Mouse (Mus musculus): ENCODE data around the gene Heatr5b.
"Not testable (repeated sequence)": the region's sequence is repeated elsewhere in the genome, so short reads cannot be mapped to it uniquely, and the experiment has no call there.

The Heatr5b gene

GRCm38 (mm10) chr17:78834856-78835835 is at the start of gene Heatr5b, which contains the start of gene Gpatch11:
Gene Heatr5b (minus strand): TSS chr17:78835364.
Gene Gpatch11 (plus strand): TSS chr17:78835567.
- DNase-seq: peak; percentile 98

- no peak for DNase-seq
These were observed 48.1 kb upstream of the Heatr5b start for GRCm38 (mm10) chr17:78883291-78883690.

- DNase-seq: peak; percentile 41
These were observed 47.4 kb upstream of the Heatr5b start, which contains the start of gene Eif2ak2 for GRCm38 (mm10) chr17:78882401-78883112. Gene Eif2ak2 (minus strand): TSS chr17:78882573.

- no peak for DNase-seq
These were observed 46.7 kb upstream of the Heatr5b start for GRCm38 (mm10) chr17:78881878-78882304.

GRCm38 (mm10) chr17:78873886-78874285 is 38.7 kb upstream of the Heatr5b start:
- DNase-seq: no peak

DNA sequence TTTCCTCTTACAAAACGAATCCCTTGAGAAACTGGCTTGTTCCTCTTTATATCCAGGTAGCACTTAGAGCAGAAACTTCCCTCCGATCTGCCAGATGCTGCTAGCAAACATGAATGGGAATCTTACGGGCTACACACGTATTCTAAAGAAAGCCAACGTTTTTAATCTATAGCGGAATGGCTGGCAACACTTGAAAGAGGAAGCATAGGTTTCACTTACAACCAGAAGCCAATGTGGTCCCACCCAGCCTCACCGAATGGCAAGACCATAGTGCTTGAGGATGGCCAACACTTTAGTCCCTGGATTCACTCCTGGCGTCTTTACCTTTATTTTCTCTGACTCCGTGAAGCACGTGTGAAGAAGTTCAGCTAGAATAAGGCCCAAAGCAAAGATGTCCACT is 21.1 kb upstream of the Heatr5b start:
- DNase-seq: no peak

GRCm38 (mm10) chr17:78842271-78842928 is 7.2 kb upstream of the Heatr5b start:
- DNase-seq: no peak

GRCm38 (mm10) chr17:78836056-78836455 is 892 bp upstream of the Heatr5b start:
- no peak for DNase-seq

DNA sequence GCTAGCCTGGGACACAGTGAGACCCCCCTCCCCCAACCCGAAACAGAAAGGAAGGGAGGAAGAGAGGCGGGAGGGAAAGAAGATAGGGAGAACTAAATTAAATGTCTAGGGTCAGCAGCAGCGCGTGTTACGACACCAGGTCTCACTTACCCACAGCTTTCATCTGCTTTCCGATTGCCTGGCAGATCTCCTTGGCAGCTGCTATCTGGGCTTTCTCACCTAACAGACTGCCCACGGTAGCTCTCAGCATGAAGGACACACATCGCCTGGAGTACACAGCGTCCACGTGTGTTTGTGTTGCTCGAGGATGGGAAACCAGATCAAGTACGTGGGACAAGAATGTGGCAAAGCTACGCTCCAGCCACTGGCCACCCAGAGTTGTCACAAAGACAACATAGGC is 10.8 kb downstream of the Heatr5b start:
- DNase-seq: no peak

DNA sequence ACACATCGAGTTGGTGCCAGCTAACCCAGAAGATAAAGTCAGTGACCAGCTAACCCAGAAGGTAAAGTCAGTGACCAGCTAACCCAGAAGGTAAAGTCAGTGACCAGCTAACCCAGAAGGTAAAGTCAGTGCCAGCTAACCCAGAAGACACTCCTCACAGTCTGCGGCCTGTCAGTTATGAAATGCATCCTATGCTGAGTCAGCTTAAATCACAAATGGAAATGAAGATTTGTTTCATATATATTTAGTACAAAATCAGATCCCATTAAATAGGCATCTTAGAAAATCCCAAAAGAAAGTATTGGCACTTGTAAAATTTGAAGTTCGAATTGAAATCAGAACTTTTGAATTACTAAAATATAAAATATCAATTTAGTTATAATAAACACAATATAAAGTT is 25.6 kb downstream of the Heatr5b start:
- no peak for DNase-seq

GRCm38 (mm10) chr17:78809019-78809418 is 26.1 kb downstream of the Heatr5b start:
- no peak for DNase-seq

- DNase-seq: no peak
These were observed 37.9 kb downstream of the Heatr5b start for GRCm38 (mm10) chr17:78797222-78797621.

DNA sequence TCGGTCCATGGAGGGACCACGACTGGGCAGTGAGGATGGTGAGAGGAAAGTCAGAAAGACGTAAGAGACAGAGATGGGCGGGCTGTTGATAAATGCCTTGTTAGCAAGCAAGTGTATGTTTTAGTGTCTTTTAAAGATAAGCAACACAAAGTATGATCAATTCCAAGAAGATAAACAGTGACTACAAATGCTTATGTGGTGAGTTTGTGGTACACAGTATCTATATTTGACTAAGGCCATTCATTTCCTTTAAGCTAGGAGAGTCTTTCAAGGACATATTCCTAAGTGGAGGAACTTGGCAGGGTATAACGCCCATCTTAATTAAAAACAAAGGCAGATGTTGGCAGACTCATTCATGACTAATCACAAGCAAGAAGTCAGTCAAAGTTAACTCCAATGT is 40.8 kb downstream of the Heatr5b start:
- DNase-seq: no peak

DNA sequence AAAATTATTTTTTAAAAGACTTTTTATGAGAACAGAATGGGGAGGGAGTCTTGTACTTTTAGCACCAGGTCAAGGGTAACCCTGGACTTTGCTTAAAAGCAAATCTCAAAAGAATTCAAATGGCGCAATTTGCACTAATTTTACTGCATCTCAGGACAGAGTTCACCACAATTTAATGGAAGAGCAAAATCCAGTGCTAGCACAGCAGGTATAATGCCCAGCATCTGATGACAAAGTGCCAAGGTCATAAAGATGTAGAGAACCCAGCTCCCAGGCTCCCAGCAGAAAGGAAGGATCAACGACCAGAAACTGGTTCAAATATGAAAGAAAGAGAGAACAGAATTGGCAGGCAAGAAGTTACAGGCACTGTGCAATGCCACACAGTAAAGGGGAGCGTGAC is 43.0 kb downstream of the Heatr5b start:
- DNase-seq: no peak

DNA sequence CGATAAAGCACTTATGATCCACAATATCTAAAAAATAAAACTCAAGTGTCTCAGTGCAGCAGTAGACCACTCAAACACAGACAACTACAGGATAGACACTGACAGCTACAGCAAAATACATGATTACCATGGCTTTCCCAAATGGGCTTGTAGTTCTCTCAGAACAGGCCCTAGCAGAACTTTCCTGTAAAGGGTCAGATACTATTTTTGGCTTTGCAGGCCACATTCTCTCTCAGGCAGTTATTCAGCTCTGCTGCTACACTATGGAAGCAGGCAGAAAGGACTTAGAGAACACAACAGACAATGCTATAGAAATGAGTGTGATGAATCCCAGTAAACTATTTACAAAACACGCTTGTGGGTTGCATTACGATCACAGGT is 43.5 kb downstream of the Heatr5b start:
- no peak for DNase-seq

- DNase-seq: no peak
These were observed 44.0 kb downstream of the Heatr5b start for GRCm38 (mm10) chr17:78791068-78791689.

DNA sequence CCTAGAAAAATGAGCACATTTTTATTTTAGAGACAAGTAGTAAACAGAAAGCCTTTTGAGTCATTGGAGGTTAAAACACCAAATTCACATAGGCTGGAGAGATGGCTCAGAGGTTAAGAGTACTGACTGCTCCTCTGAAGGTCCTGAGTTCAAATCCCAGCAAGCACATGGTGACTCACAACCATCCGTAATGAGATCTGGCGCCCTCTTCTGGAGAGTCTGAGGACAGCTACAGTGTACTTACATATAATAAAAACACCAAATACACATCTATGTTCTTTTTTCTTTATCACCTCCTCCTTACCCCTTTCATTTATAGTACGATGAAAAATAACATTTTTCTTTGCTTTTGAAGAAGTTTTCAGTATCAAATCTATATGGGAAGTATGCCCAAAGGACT is 46.9 kb downstream of the Heatr5b start:
- not testable (repeated sequence) for DNase-seq

DNA sequence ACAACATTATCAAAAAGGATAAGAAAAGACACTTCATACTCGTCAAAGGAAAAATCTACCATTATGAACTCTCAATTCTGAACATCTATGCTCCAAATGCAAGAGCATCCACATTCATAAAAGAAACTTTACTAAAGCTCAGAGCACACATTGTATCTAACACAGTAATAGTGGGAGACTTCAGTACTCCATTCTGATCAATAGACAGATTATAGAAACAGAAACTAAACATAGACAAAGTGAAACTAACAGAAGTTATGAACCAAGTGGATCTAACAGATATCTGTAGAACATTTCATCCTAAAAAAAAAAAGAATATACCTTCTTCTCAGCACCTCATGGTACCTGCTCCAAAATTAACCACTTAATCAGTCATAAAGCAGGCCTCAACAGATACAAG is 56.4 kb downstream of the Heatr5b start:
- no peak for DNase-seq

- no peak for DNase-seq
These were observed 62.8 kb downstream of the Heatr5b start for GRCm38 (mm10) chr17:78772317-78772716.

- no peak for DNase-seq
These were observed 64.2 kb downstream of the Heatr5b start for GRCm38 (mm10) chr17:78770932-78771331.

GRCm38 (mm10) chr17:78769341-78769740 is 65.8 kb downstream of the Heatr5b start:
- no peak for DNase-seq

DNA sequence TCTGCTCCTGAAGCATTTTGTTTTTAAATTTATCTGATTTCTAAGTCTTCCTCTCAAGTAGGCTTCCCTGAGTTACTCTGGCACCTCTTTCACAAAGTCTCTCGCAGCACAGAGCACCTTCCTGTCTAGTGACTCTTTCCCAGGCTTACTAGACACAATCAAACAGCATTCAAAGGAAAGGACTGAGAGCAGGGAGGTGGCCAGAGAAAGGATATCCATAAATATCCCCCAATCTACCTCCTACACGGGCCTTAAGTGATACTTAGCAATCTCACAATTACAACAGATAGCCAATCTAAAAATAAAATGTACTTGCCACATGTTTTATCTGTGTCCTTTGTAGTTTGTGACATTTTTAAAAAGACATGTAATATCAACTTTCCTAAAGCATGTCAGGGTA is 66.2 kb downstream of the Heatr5b start:
- DNase-seq: no peak

GRCm38 (mm10) chr17:78767546-78767945 is 67.6 kb downstream of the Heatr5b start:
- no peak for DNase-seq
